Mouse (Mus musculus) liver, embryonic 14.5 days (tissue): ENCODE data around the gene Acbd5. TPM values are rescaled to one million over a fixed set of nuclear protein-coding genes. Genes with fewer than 3 reads are reported as not detected.

Experiments used
- ATAC-seq: fragments of 200-750 bp; cut with Nextera tagmentation; 2 replicates; pipeline ENCODE4 v1.8.0; 2017; ENCODE audit warnings: moderate number of reproducible peaks, mild to moderate bottlenecking, moderate library complexity; ENCODE audit not compliant: insufficient read depth
- DNase-seq, 3 experiments: peaks; one replicate each; pipeline ENCODE4 v3.0.0-alpha.2; 2012 to 2013; ENCODE audit warnings: low read depth in 3 of 3, low spot score in 3 of 3
- H3K27ac ChIP-seq: fragments of 300-500 bp; sonication (generic); 2 replicates; pipeline ENCODE4 v1.5.1; 2014; ENCODE audit warnings: moderate library complexity, mild to moderate bottlenecking, control low read depth, inconsistent platforms
- H3K27me3 ChIP-seq: fragments of 300-500 bp; sonication (generic); 2 replicates; pipeline ENCODE4 v1.6.1; 2014; ENCODE audit warnings: mild to moderate bottlenecking, low read length, moderate library complexity; ENCODE audit not compliant: control insufficient read depth, insufficient read depth
- H3K36me3 ChIP-seq: fragments of 300-500 bp; sonication (generic); replicated peaks from 2 replicates; pipeline ENCODE4 v1.6.1; 2014; ENCODE audit warnings: low read depth; ENCODE audit not compliant: control insufficient read depth, insufficient read depth
- H3K4me1 ChIP-seq, 2 experiments: fragments of 200-500 bp in 1 of 2; fragments of 300-500 bp in 1 of 2; sonication (generic) in 1 of 2; replicated peaks; 2 replicates each; pipeline ENCODE4 v1.6.1; 2012 to 2014; ENCODE audit warnings: antibody characterized with exemption in 1 of 2, inconsistent platforms in 1 of 2, low read length in 1 of 2; ENCODE audit not compliant: control insufficient read depth in 2 of 2, insufficient read depth in 2 of 2
- H3K4me2 ChIP-seq: fragments of 300-500 bp; sonication (generic); 2 replicates; pipeline ENCODE4 v1.6.1; 2014; ENCODE audit warnings: low read depth, mild to moderate bottlenecking, control low read depth, moderate library complexity
- H3K4me3 ChIP-seq, 2 experiments: fragments of 200-500 bp in 1 of 2; fragments of 300-500 bp in 1 of 2; sonication (generic) in 1 of 2; 2 replicates each; pipeline ENCODE4 v1.5.1; 2012 to 2014; ENCODE audit warnings: low read depth in 2 of 2, low read length in 2 of 2, mild to moderate bottlenecking in 2 of 2, control low read depth in 1 of 2, inconsistent platforms in 1 of 2, moderate library complexity in 1 of 2; ENCODE audit not compliant: insufficient read depth in 1 of 2
- H3K9ac ChIP-seq: fragments of 300-500 bp; sonication (generic); replicated peaks from 2 replicates; pipeline ENCODE4 v1.6.1; 2014; ENCODE audit warnings: mild to moderate bottlenecking, control low read depth, moderate library complexity
- H3K9me3 ChIP-seq: fragments of 300-500 bp; sonication (generic); 2 replicates; pipeline ENCODE4 v1.6.1; 2016; ENCODE audit warnings: low read length, mixed read lengths; ENCODE audit not compliant: control insufficient read depth
- CTCF ChIP-seq: IDR thresholded peaks from 2 replicates; pipeline ENCODE4 v1.5.1; 2016; ENCODE audit warnings: antibody characterized with exemption, low read depth, control low read depth
- EP300 ChIP-seq: IDR thresholded peaks from 2 replicates; pipeline ENCODE4 v1.6.1; 2016; ENCODE audit warnings: antibody characterized with exemption, low read depth
- WGBS: fragments of 180-500 bp; shearing (Covaris S2); extraction: QIAGEN DNeasy Blood & Tissue Kit; methylation state at CpG from one replicate; pipeline ENCODE4 v1.1.7; 2014; ENCODE audit not compliant: insufficient replicate concordance; 5-methylcytosine and 5-hydroxymethylcytosine counted together
- polyA plus RNA-seq, 2 experiments: library from polyadenylated mRNA; depleted of rRNA in 1 of 2; stranded (reverse) in 1 of 2; unstranded in 1 of 2; fragments of >200 nt; fragmentation: Nextera tagmentation in 1 of 2; extraction: Ambion mirVana in 1 of 2; gene quantifications; 2 replicates each; pipeline versions ENCODE4 v1.2.1 to v1.2.3; 2012 to 2014

Gene Acbd5
- polyA plus RNA-seq, 2 experiments: 6.1 to 10.4 TPM

- H3K9ac ChIP-seq: no peak overlapping the region
- no peak for TF ChIP-seq CTCF
- TF ChIP-seq EP300: no peak
- DNase-seq: no peak
These were observed 51.6 kb downstream of the Acbd5 start for GRCm38 (mm10) chr2:23119573-23119972.

GRCm38 (mm10) chr2:23155199-23155621 is 87.2 kb downstream of the Acbd5 start:
- Histone ChIP-seq H3K36me3 (no peaks in the 10 kb centered on the region), H3K27ac (peak overlapping the region; percentile 98), H3K4me1 (peaks cover 12 to 17% of the 10 kb centered on the region in 2 experiments), H3K4me2 (peak overlapping the region; percentile 80), H3K27me3 (no peaks in the 10 kb centered on the region), H3K9me3 (no peaks in the 10 kb centered on the region), H3K9ac (peak overlapping the region; percentile 89), H3K4me3 (peak overlapping the region; percentile 73 to 94)
- DNase-seq (peak; percentile 35 to 60 (median 36)), ATAC-seq (peak; percentile 27)
- 2% methylated on average over 5 of the region's 5 CpGs for WGBS
- TF ChIP-seq EP300 (no peak), CTCF (no peak)

More at GRCm38 (mm10) chr2:23119573-23119972, 51.6 kb downstream of the Acbd5 start:
- Histone ChIP-seq H3K9me3 (no peaks in the 10 kb centered on the region), H3K4me3 (no peak overlapping the region), H3K4me2 (no peak overlapping the region), H3K36me3 (peaks cover 5% of the 10 kb centered on the region), H3K27me3 (no peaks in the 10 kb centered on the region), H3K27ac (no peak overlapping the region), H3K4me1 (no peaks in the 10 kb centered on the region)
- no peak for ATAC-seq

GRCm38 (mm10) chr2:23155777-23156607 is 88.0 kb downstream of the Acbd5 start, which contains the start of the genes Mastl and Yme1l1:
Gene Mastl (minus strand): TSS chr2:23156024.
Gene Yme1l1 (plus strand): TSS chr2:23156369.
- no peaks in the 10 kb centered on the region for H3K36me3 ChIP-seq
- peak within 1 kb of the TSS; percentile 80 for H3K4me2 ChIP-seq
- peaks cover 12 to 17% of the 10 kb centered on the region in 2 experiments for H3K4me1 ChIP-seq
- ATAC-seq (peak; percentile 97), DNase-seq (peak; percentile 92 to 95 (median 94))
- no peaks in the 10 kb centered on the region for H3K9me3 ChIP-seq
- peak within 1 kb of the TSS; percentile 98 for H3K27ac ChIP-seq
- under 1% methylated on average over 61 of the region's 61 CpGs for WGBS
- TF ChIP-seq EP300 (no peak), CTCF (no peak; the same call in 1 of the 2 replicates)
- peak within 1 kb of the TSS; percentile 73 to 99 for H3K4me3 ChIP-seq
- H3K9ac ChIP-seq: peak within 1 kb of the TSS; percentile 89
- no peaks in the 10 kb centered on the region for H3K27me3 ChIP-seq

GRCm38 (mm10) chr2:23156608-23157081 is 88.7 kb downstream of the Acbd5 start:
- 0% methylated on average over 17 of the region's 17 CpGs for WGBS
- ATAC-seq (no peak), DNase-seq (no peak)
- H3K9ac ChIP-seq: peak overlapping the region; percentile 81
- peaks cover 12 to 17% of the 10 kb centered on the region in 2 experiments for H3K4me1 ChIP-seq
- no peaks in the 10 kb centered on the region for H3K27me3 ChIP-seq
- peak overlapping the region; percentile 73 to 99 for H3K4me3 ChIP-seq
- no peak for TF ChIP-seq EP300
- TF ChIP-seq CTCF: no peak
- no peaks in the 10 kb centered on the region for H3K9me3 ChIP-seq
- H3K4me2 ChIP-seq: peak overlapping the region; percentile 62
- peaks cover 3% of the 10 kb centered on the region; the same call in 1 of the 2 replicates for H3K36me3 ChIP-seq
- peak overlapping the region; percentile 98 for H3K27ac ChIP-seq

Other genes starting within 250 kb of the Acbd5 start
- gene Pdss1, start 172.6 kb upstream of the Acbd5 start, polyA plus RNA-seq (2012; rRNA removed): 7.0 and 8.8 TPM in 2 replicates
- gene Pdss1, start 172.6 kb upstream of the Acbd5 start, polyA plus RNA-seq (2014; fragmentation: Nextera tagmentation; extraction: Ambion mirVana): 14.0 and 15.4 TPM in 2 replicates
- 22.4 and 24.4 TPM in 2 replicates for gene Abi1, start 27.9 kb upstream of the Acbd5 start, polyA plus RNA-seq (2012; rRNA removed)
- gene Abi1, start 27.9 kb upstream of the Acbd5 start, polyA plus RNA-seq (2014; fragmentation: Nextera tagmentation; extraction: Ambion mirVana): 14.8 and 16.2 TPM in 2 replicates
- gene Mastl, start 87.9 kb downstream of the Acbd5 start, polyA plus RNA-seq (2012; rRNA removed): 1.9 and 3.1 TPM in 2 replicates
- gene Mastl, start 87.9 kb downstream of the Acbd5 start, polyA plus RNA-seq (2014; fragmentation: Nextera tagmentation; extraction: Ambion mirVana): 6.3 and 7.2 TPM in 2 replicates
- gene Yme1l1, start 88.2 kb downstream of the Acbd5 start, polyA plus RNA-seq (2012; rRNA removed): 6.9 and 14.4 TPM in 2 replicates
- gene Yme1l1, start 88.2 kb downstream of the Acbd5 start, polyA plus RNA-seq (2014; fragmentation: Nextera tagmentation; extraction: Ambion mirVana): 34.6 and 36.4 TPM in 2 replicates
- not detected in 2 replicates for gene 4931423N10Rik, start 139.3 kb downstream of the Acbd5 start, polyA plus RNA-seq (2012; rRNA removed)
- gene 4931423N10Rik, start 139.3 kb downstream of the Acbd5 start, polyA plus RNA-seq (2014; fragmentation: Nextera tagmentation; extraction: Ambion mirVana): not detected in 2 replicates